Mouse (Mus musculus) midbrain, embryonic 10.5 days (tissue): ENCODE results near the gene Hmgb2. TPM values are rescaled to one million over a fixed set of nuclear protein-coding genes. Genes with fewer than 3 reads are reported as not detected.

Experiments used
- DNase-seq: peaks from one replicate; pipeline ENCODE4 v3.0.0-alpha.2; 2017; ENCODE audit warnings: low spot score
- H3K27ac ChIP-seq: fragments of 300-500 bp; sonication (generic); replicated peaks from 2 replicates; pipeline ENCODE4 v1.5.1; 2016; ENCODE audit warnings: mild to moderate bottlenecking
- H3K27me3 ChIP-seq: fragments of 300-500 bp; sonication (generic); 2 replicates; pipeline ENCODE4 v1.6.1; 2016; ENCODE audit warnings: low read depth, mild to moderate bottlenecking; ENCODE audit not compliant: poor library complexity, severe bottlenecking
- H3K36me3 ChIP-seq: fragments of 300-500 bp; sonication (generic); 2 replicates; pipeline ENCODE4 v1.6.1; 2016; ENCODE audit warnings: mild to moderate bottlenecking, moderate library complexity
- H3K4me1 ChIP-seq: fragments of 300-500 bp; sonication (generic); 2 replicates; pipeline ENCODE4 v1.6.1; 2016
- H3K4me3 ChIP-seq: fragments of 300-500 bp; sonication (generic); 2 replicates; pipeline ENCODE4 v1.5.1; 2016; ENCODE audit warnings: mild to moderate bottlenecking, moderate library complexity
- H3K9me3 ChIP-seq: fragments of 300-500 bp; sonication (generic); replicated peaks from 2 replicates; pipeline ENCODE4 v1.6.1; 2016; ENCODE audit warnings: mild to moderate bottlenecking
- WGBS: fragments of 180-500 bp; shearing (Covaris S2); methylation state at CpG from one replicate; pipeline ENCODE4 v1.1.7; 2016; 5-methylcytosine and 5-hydroxymethylcytosine counted together
- polyA plus RNA-seq: library from polyadenylated mRNA; unstranded; fragments of >200 nt; fragmentation: Nextera tagmentation; extraction: Ambion mirVana; gene quantifications from 2 replicates; pipeline ENCODE4 v1.2.1, GENCODE M21; 2016

Gene Hmgb2
- 599 and 633 TPM in 2 replicates for polyA plus RNA-seq

GRCm38 (mm10) chr8:57511316-57512118 is at the start of gene Hmgb2:
Hmgb2 (plus strand) TSS chr8:57511907.
- Histone ChIP-seq H3K9me3 (no peaks in the 10 kb centered on the region), H3K27ac (peak within 1 kb of the TSS; percentile 100), H3K27me3 (no peaks in the 10 kb centered on the region), H3K36me3 (peaks cover 39% of the 10 kb centered on the region), H3K4me3 (peak within 1 kb of the TSS; percentile 95), H3K4me1 (peaks cover 23% of the 10 kb centered on the region)
- under 1% methylated on average over 63 of the region's 63 CpGs for WGBS
- DNase-seq, result peak; percentile 100

GRCm38 (mm10) chr8:57462839-57463238 is 48.9 kb upstream of the Hmgb2 start:
- no peaks in the 10 kb centered on the region for H3K36me3 ChIP-seq
- H3K9me3 ChIP-seq, result no peaks in the 10 kb centered on the region
- DNase-seq, result no peak

GRCm38 (mm10) chr8:57463757-57464156 is 48.0 kb upstream of the Hmgb2 start:
- Histone ChIP-seq H3K27ac (no peak overlapping the region), H3K4me3 (no peak overlapping the region), H3K9me3 (no peaks in the 10 kb centered on the region), H3K27me3 (no peaks in the 10 kb centered on the region), H3K36me3 (no peaks in the 10 kb centered on the region), H3K4me1 (no peaks in the 10 kb centered on the region)
- 85% methylated on average over 3 of the region's 3 CpGs for WGBS
- no peak for DNase-seq

More at GRCm38 (mm10) chr8:57462839-57463238, 48.9 kb upstream of the Hmgb2 start:
- H3K27ac ChIP-seq, result no peak overlapping the region
- H3K4me1 ChIP-seq, result no peaks in the 10 kb centered on the region
- WGBS, result 59% methylated on average over 1 of the region's 1 CpGs
- no peak overlapping the region for H3K4me3 ChIP-seq
- no peaks in the 10 kb centered on the region for H3K27me3 ChIP-seq

- no peaks in the 10 kb centered on the region for H3K4me1 ChIP-seq
- WGBS, result 65% methylated on average over 5 of the region's 5 CpGs
- no peaks in the 10 kb centered on the region for H3K36me3 ChIP-seq
- H3K27ac ChIP-seq, result no peak overlapping the region
- no peak overlapping the region for H3K4me3 ChIP-seq
- DNase-seq, result no peak
- no peaks in the 10 kb centered on the region for H3K9me3 ChIP-seq
- H3K27me3 ChIP-seq, result no peaks in the 10 kb centered on the region
These were observed 43.1 kb upstream of the Hmgb2 start for GRCm38 (mm10) chr8:57468624-57469023.

GRCm38 (mm10) chr8:57470863-57471262 is 40.8 kb upstream of the Hmgb2 start:
- no peaks in the 10 kb centered on the region for H3K9me3 ChIP-seq
- DNase-seq, result no peak
- WGBS, result 92% methylated on average over 5 of the region's 5 CpGs
- H3K4me3 ChIP-seq, result no peak overlapping the region
- no peaks in the 10 kb centered on the region for H3K36me3 ChIP-seq
- no peaks in the 10 kb centered on the region for H3K4me1 ChIP-seq
- H3K27me3 ChIP-seq, result no peaks in the 10 kb centered on the region
- H3K27ac ChIP-seq, result no peak overlapping the region

DNA sequence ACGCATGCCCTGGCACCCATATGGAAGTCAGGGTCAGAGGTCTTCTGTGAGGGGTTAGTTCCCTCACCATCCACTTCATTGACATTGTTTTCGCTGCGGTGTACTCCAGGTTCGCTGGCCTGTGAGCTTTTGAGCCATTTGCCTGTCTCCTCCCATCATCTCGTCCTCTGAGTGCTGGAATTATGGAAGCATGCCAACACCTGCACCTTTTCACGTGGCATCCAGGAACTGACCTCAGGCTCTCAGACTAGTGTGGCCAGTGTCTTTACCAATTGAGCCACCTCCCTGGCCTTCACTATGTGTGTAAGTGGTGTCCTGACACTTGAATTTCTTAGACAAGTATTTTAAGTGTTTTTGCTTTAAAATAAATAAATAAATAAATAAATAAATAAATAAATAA is 38.0 kb upstream of the Hmgb2 start:
- Histone ChIP-seq H3K36me3 (no peaks in the 10 kb centered on the region), H3K4me1 (no peaks in the 10 kb centered on the region), H3K9me3 (no peaks in the 10 kb centered on the region), H3K27me3 (no peaks in the 10 kb centered on the region), H3K4me3 (no peak overlapping the region), H3K27ac (no peak overlapping the region)
- WGBS, result 84% methylated on average over 6 of the region's 6 CpGs
- no peak for DNase-seq

GRCm38 (mm10) chr8:57478406-57478805 is 33.3 kb upstream of the Hmgb2 start:
- Histone ChIP-seq H3K9me3 (no peaks in the 10 kb centered on the region), H3K27me3 (no peaks in the 10 kb centered on the region), H3K4me1 (no peaks in the 10 kb centered on the region), H3K36me3 (peaks cover 32% of the 10 kb centered on the region), H3K4me3 (no peak overlapping the region), H3K27ac (no peak overlapping the region)
- no peak for DNase-seq
- 87% methylated on average over 3 of the region's 3 CpGs for WGBS

DNA sequence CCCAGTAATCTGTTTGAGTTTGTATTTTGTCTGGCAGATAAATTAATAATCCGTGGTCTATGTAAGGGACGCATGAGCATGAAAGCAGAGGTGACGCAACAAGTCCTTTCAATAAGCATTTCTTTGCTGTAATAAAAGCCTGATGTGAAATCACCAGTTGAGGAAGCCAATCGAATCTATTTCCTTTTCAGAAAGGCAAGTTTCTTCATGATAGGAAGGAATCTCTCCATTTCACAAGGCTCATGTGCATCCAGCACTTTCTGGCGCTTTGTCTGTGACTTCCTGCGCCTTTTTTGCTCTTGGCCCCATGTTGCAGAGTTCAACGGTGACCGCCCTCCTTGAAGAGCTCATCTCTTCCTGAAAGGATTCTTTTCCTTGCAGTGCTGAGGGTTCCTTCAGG is 32.0 kb upstream of the Hmgb2 start:
- peaks cover under 1% of the 10 kb centered on the region; the same call in 1 of the 2 replicates for H3K4me1 ChIP-seq
- no peak overlapping the region for H3K4me3 ChIP-seq
- no peaks in the 10 kb centered on the region for H3K9me3 ChIP-seq
- H3K27me3 ChIP-seq, result no peaks in the 10 kb centered on the region
- 92% methylated on average over 8 of the region's 8 CpGs for WGBS
- no peak for DNase-seq
- H3K27ac ChIP-seq, result no peak overlapping the region
- peaks cover 45% of the 10 kb centered on the region for H3K36me3 ChIP-seq

GRCm38 (mm10) chr8:57480606-57481005 is 31.1 kb upstream of the Hmgb2 start:
- H3K27me3 ChIP-seq, result no peaks in the 10 kb centered on the region
- 79% methylated on average over 4 of the region's 4 CpGs for WGBS
- H3K36me3 ChIP-seq, result peaks cover 52% of the 10 kb centered on the region
- DNase-seq, result no peak
- H3K27ac ChIP-seq, result no peak overlapping the region
- no peaks in the 10 kb centered on the region for H3K9me3 ChIP-seq
- peaks cover 10% of the 10 kb centered on the region for H3K4me1 ChIP-seq
- no peak overlapping the region for H3K4me3 ChIP-seq

DNA sequence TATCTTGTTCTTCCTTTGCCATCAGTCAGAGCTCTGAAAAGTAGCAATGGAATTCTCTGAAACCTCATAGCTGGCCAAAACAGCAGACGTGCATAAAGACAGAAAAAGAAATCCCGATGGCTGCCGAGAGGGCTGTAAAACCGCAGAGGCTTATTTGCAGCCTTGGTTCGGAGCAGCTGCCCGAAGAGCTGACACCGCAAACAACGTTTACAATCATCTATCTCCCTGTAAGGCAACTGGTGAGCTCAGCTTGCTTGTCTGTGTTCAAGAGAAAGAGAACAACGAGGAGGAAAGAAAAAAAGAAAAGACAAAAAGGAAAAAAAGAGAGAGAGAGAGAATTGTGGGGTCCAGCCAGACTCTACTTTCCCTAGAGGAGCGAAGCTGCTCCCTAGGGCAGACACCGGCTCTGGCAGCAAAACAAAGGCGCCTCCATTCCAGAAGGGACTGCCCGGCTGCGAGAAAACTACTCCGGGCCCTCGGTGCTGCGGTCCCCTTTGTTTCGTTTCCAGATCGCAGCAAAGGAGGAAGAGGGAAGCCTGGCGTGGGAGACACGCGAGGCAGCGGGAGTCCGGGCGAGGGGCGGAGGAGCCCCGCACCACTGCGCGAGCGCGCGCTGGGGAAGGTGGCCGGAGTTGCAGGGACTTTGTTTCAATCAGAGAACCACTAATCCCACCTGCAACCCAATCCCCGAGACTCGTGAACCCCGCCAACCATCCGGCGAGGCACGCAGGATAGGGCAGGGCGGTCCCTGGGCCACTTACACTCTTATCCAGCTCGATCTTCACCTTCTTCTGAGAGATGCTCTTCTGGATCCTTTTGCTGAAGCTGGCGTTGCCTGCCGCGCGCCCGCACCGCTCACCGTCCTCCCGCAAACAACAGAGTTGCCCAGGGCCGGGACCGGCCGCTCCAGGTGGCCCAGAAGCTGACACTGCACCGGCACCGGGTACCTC is 24.9 kb upstream of the Hmgb2 start:
- no peaks in the 10 kb centered on the region for H3K27me3 ChIP-seq
- WGBS, result under 1% methylated on average over 54 of the region's 54 CpGs
- peak overlapping the region; percentile 97 for H3K4me3 ChIP-seq
- H3K4me1 ChIP-seq, result peaks cover 16% of the 10 kb centered on the region
- peaks cover 37% of the 10 kb centered on the region for H3K36me3 ChIP-seq
- peak; percentile 74 for DNase-seq
- H3K27ac ChIP-seq, result peak overlapping the region; percentile 95
- no peaks in the 10 kb centered on the region for H3K9me3 ChIP-seq

GRCm38 (mm10) chr8:57487441-57488155 is 24.1 kb upstream of the Hmgb2 start, which contains the start of gene Sap30:
Sap30 (minus strand) TSS chr8:57487860.
- WGBS, result under 1% methylated on average over 66 of the region's 66 CpGs
- no peaks in the 10 kb centered on the region for H3K9me3 ChIP-seq
- H3K4me3 ChIP-seq, result peak within 1 kb of the TSS; percentile 97
- DNase-seq, result peak; percentile 99
- H3K4me1 ChIP-seq, result peaks cover 16% of the 10 kb centered on the region
- H3K36me3 ChIP-seq, result peaks cover 29% of the 10 kb centered on the region
- no peaks in the 10 kb centered on the region for H3K27me3 ChIP-seq
- H3K27ac ChIP-seq, result peak within 1 kb of the TSS; percentile 95

- H3K36me3 ChIP-seq, result peaks cover 21% of the 10 kb centered on the region
- peak; percentile 79 for DNase-seq
- H3K4me3 ChIP-seq, result peak overlapping the region; percentile 97
- H3K27ac ChIP-seq, result peak overlapping the region; percentile 95
- under 1% methylated on average over 25 of the region's 25 CpGs for WGBS
- H3K4me1 ChIP-seq, result peaks cover 16% of the 10 kb centered on the region
- H3K27me3 ChIP-seq, result no peaks in the 10 kb centered on the region
- no peaks in the 10 kb centered on the region for H3K9me3 ChIP-seq
These were observed 23.4 kb upstream of the Hmgb2 start for GRCm38 (mm10) chr8:57488312-57488765.
